Mouse (Mus musculus) intestine, embryonic 14.5 days (tissue): Measurements from ENCODE around the gene Hoxd8. TPM values are rescaled to one million over a fixed set of nuclear protein-coding genes. Genes with fewer than 3 reads are reported as not detected.

ENCODE experiments used
- ATAC-seq: fragments of 200-750 bp; cut with Nextera tagmentation; replicated peaks from 2 replicates; pipeline ENCODE4 v1.8.0; 2017; ENCODE audit warnings: low read depth, moderate number of reproducible peaks, moderate TSS enrichment, moderate library complexity; ENCODE audit not compliant: low FRiP score, low TSS enrichment
- DNase-seq: peaks from one replicate; pipeline ENCODE4 v3.0.0-alpha.2; 2018; ENCODE audit warnings: low spot score
- H3K27ac ChIP-seq: fragments of 300-500 bp; sonication (generic); 2 replicates; pipeline ENCODE4 v1.5.1; 2014; ENCODE audit warnings: low read depth, mild to moderate bottlenecking, control low read depth
- H3K27me3 ChIP-seq: fragments of 300-500 bp; sonication (generic); replicated peaks from 2 replicates; pipeline ENCODE4 v1.6.1; 2014; ENCODE audit warnings: low read length, control low read depth; ENCODE audit not compliant: control insufficient read depth, insufficient read depth
- H3K36me3 ChIP-seq: fragments of 300-500 bp; sonication (generic); 2 replicates; pipeline ENCODE4 v1.6.1; 2014; ENCODE audit warnings: low read length, control low read depth; ENCODE audit not compliant: control insufficient read depth, insufficient read depth
- H3K4me1 ChIP-seq: fragments of 300-500 bp; sonication (generic); replicated peaks from 2 replicates; pipeline ENCODE4 v1.6.1; 2014; ENCODE audit warnings: low read length, control low read depth, mixed read lengths; ENCODE audit not compliant: control insufficient read depth, insufficient read depth
- H3K4me2 ChIP-seq: fragments of 300-500 bp; sonication (generic); 2 replicates; pipeline ENCODE4 v1.6.1; 2014; ENCODE audit warnings: low read length
- H3K4me3 ChIP-seq: fragments of 300-500 bp; sonication (generic); 2 replicates; pipeline ENCODE4 v1.5.1; 2014; ENCODE audit warnings: low read depth, low read length, control low read depth, mixed read lengths
- H3K9ac ChIP-seq: fragments of 300-500 bp; sonication (generic); 2 replicates; pipeline ENCODE4 v1.6.1; 2014; ENCODE audit warnings: mild to moderate bottlenecking, low read length
- H3K9me3 ChIP-seq: fragments of 300-500 bp; sonication (generic); 2 replicates; pipeline ENCODE4 v1.6.1; 2016; ENCODE audit warnings: low read length, control low read depth; ENCODE audit not compliant: control insufficient read depth
- WGBS: fragments of 180-500 bp; shearing (Covaris S2); extraction: QIAGEN DNeasy Blood & Tissue Kit; methylation state at CpG from one replicate; pipeline ENCODE4 v1.1.7; 2014; 5-methylcytosine and 5-hydroxymethylcytosine counted together
- polyA plus RNA-seq: library from polyadenylated mRNA; unstranded; fragments of >200 nt; fragmentation: Nextera tagmentation; extraction: Ambion mirVana; gene quantifications from 2 replicates; pipeline ENCODE4 v1.2.1, GENCODE M21; 2014

Gene Hoxd8
- polyA plus RNA-seq, 1 experiment from 2014 or later, result 6.1 TPM

GRCm38 (mm10) chr2:74658667-74659371 is 45.6 kb upstream of the Hoxd8 start:
- no peak overlapping the region for H3K4me2 ChIP-seq
- no peak overlapping the region for H3K27ac ChIP-seq

DNA sequence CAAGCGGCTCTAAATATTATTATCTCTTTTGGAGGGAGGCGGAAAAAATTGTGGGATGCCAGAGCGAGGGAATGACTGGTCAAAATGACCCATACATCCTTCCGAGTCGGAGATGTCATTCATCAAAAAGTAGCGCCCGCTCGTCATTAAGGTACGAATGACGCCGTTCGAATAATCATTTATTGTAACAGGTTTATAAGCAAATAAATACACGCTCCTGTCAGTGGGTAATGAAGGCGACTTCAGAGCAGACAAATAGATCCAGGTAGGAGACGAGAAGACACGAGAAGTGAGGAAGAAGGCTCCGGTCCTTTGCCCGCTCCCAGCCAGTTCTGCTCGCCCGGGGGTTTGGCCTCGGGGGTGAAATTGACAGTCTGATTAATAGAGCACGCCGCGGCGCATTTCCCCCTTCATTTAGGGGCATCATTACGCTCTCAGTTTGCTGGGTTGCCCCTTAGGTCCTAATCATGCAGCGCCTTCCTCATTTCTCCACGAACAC is 44.9 kb upstream of the Hoxd8 start, which contains the start of gene Evx2:
Gene Evx2 (minus strand): TSS at position 51 of the 499 bp plus-strand sequence.
- H3K27me3 ChIP-seq, result peaks cover 100% of the 10 kb centered on the region
- peak; percentile 76 for DNase-seq
- no peak for ATAC-seq
- H3K36me3 ChIP-seq, result no peaks in the 10 kb centered on the region
- no peak within 1 kb of the TSS for H3K4me2 ChIP-seq
- 2% methylated on average over 28 of the region's 28 CpGs for WGBS
- peaks cover 9% of the 10 kb centered on the region for H3K4me1 ChIP-seq
- no peaks in the 10 kb centered on the region for H3K9me3 ChIP-seq
- H3K9ac ChIP-seq, result 0 out of 2 replicates have a peak within 1 kb of the TSS, but pooled peaks have one; percentile 13
- peak within 1 kb of the TSS; percentile 3; the same call in 1 of the 2 replicates for H3K4me3 ChIP-seq
- H3K27ac ChIP-seq, result no peak within 1 kb of the TSS

More at GRCm38 (mm10) chr2:74658667-74659371, 45.6 kb upstream of the Hoxd8 start:
- peak; percentile 84 for DNase-seq
- Histone ChIP-seq H3K4me3 (peak overlapping the region; percentile 3; the same call in 1 of the 2 replicates), H3K9ac (0 out of 2 replicates have a peak overlapping the region, but pooled peaks have one; percentile 13), H3K4me1 (peaks cover 9% of the 10 kb centered on the region), H3K9me3 (no peaks in the 10 kb centered on the region), H3K27me3 (peaks cover 100% of the 10 kb centered on the region), H3K36me3 (no peaks in the 10 kb centered on the region)
- ATAC-seq, result no peak
- WGBS, result 1% methylated on average over 47 of the region's 47 CpGs

- DNase-seq (peak; percentile 70), ATAC-seq (no peak)
- 2% methylated on average over 30 of the region's 30 CpGs for WGBS
- Histone ChIP-seq H3K27me3 (peaks cover 100% of the 10 kb centered on the region), H3K36me3 (no peaks in the 10 kb centered on the region), H3K9me3 (no peaks in the 10 kb centered on the region), H3K4me2 (no peak overlapping the region), H3K4me1 (peaks cover 5% of the 10 kb centered on the region), H3K27ac (no peak overlapping the region), H3K9ac (no peak overlapping the region), H3K4me3 (no peak overlapping the region)
Observed at GRCm38 (mm10) chr2:74660421-74661375, 43.7 kb upstream of the Hoxd8 start.

GRCm38 (mm10) chr2:74661685-74662084 is 42.7 kb upstream of the Hoxd8 start:
- DNase-seq (peak; percentile 87), ATAC-seq (no peak)
- H3K27me3 ChIP-seq, result peaks cover 100% of the 10 kb centered on the region
- H3K4me1 ChIP-seq, result no peaks in the 10 kb centered on the region; the same call in 1 of the 2 replicates
- H3K9ac ChIP-seq, result no peak overlapping the region
- no peaks in the 10 kb centered on the region for H3K36me3 ChIP-seq
- H3K4me3 ChIP-seq, result peak overlapping the region; percentile 21
- no peak overlapping the region for H3K27ac ChIP-seq
- peak overlapping the region; percentile 39 for H3K4me2 ChIP-seq
- 1% methylated on average over 14 of the region's 14 CpGs for WGBS
- no peaks in the 10 kb centered on the region for H3K9me3 ChIP-seq

DNA sequence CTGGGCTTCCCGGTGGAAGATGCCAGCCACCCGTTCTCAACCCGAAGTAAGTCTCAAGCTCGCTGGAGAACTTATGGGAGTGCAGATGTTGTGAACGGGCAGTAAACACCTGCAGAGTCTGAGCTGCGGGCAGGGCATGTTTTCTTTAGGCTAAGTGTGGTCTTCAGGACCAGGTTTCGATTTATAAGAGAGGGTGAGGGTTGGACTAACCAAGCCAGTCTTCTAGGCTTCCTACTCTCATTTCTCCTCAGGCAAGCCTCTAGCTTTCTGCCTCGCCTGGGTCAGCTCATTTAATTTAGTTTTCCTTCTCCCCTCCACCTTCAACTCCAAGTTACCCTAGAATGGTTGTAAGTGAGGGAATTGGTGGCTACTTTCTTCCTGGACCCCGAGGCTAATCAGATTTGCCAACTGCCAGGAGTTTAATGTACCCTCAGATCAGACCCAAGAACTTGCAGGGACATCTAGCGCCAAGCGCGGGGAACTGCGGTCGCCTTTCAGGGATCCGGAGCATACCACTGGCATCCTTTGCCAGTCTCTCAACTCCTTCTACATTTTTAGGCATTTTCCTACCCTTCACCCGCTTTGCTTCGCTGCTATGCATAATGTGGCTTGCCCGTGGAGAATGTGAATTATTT is 41.0 kb upstream of the Hoxd8 start:
- peak; percentile 73 for DNase-seq
- H3K27ac ChIP-seq, result no peak overlapping the region
- H3K9me3 ChIP-seq, result no peaks in the 10 kb centered on the region
- no peak overlapping the region for H3K4me2 ChIP-seq
- no peak for ATAC-seq
- no peak overlapping the region for H3K4me3 ChIP-seq
- WGBS, result 5% methylated on average over 18 of the region's 18 CpGs
- H3K4me1 ChIP-seq, result peaks cover 6% of the 10 kb centered on the region
- peaks cover 100% of the 10 kb centered on the region for H3K27me3 ChIP-seq
- no peak overlapping the region for H3K9ac ChIP-seq
- no peaks in the 10 kb centered on the region for H3K36me3 ChIP-seq

GRCm38 (mm10) chr2:74666411-74666810 is 38.0 kb upstream of the Hoxd8 start:
- WGBS, result 4% methylated on average over 7 of the region's 7 CpGs
- peak; percentile 55 for DNase-seq
- no peak overlapping the region for H3K27ac ChIP-seq
- peaks cover 100% of the 10 kb centered on the region for H3K27me3 ChIP-seq
- no peak overlapping the region for H3K9ac ChIP-seq
- H3K36me3 ChIP-seq, result no peaks in the 10 kb centered on the region
- no peak overlapping the region for H3K4me3 ChIP-seq
- H3K4me1 ChIP-seq, result peaks cover 6% of the 10 kb centered on the region; the same call in 1 of the 2 replicates
- ATAC-seq, result no peak
- no peak overlapping the region for H3K4me2 ChIP-seq
- no peaks in the 10 kb centered on the region for H3K9me3 ChIP-seq

GRCm38 (mm10) chr2:74667191-74667841 is 37.1 kb upstream of the Hoxd8 start:
- 1% methylated on average over 36 of the region's 36 CpGs for WGBS
- Histone ChIP-seq H3K9me3 (no peaks in the 10 kb centered on the region), H3K27me3 (peaks cover 100% of the 10 kb centered on the region), H3K36me3 (no peaks in the 10 kb centered on the region), H3K9ac (no peak overlapping the region), H3K27ac (no peak overlapping the region), H3K4me2 (no peak overlapping the region; the same call in 1 of the 2 replicates), H3K4me3 (no peak overlapping the region), H3K4me1 (peaks cover 6% of the 10 kb centered on the region; the same call in 1 of the 2 replicates)
- no peak for ATAC-seq
- DNase-seq, result peak; percentile 76
